Mouse (Mus musculus): ENCODE data around the gene Ercc1.

DNA sequence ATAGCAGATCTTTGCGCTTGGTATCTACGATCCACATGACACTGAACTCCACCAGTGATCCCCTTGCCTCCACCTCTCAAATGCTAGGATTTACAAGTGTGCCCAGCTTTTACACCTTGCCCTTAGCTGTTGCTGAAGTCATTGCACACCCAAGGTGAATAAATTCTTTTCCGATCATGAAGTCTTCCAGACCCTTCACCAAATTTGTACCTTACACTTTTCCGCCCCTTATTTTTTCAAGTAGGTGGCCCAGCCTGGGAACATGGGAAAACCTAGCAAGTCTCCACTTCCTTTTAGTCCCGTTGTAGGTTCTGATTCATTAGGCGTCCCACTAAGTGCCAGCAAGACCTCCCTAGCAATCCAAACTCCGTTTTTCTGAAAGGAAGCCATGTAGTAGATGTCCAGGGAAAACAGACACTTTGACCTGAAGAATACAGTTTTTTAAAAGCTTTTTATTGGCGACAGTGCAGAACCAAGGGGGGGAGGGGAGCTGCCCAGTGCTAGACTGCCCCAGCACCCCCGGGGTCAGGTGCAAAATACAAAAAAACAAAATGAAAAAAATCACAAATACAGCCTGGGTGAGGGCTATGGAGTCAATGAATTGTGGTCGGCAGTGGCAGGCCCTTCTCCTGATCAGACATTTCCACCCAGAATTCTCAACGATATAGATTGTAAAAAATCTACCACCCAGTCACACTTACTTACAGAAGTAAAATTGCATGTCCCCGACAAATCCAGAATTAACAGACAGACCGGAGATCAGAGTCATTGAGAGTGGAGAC is 42.1 kb upstream of the Ercc1 start:
- TF ChIP-seq CTCF (IDR thresholded peaks at IDR 0.05; ENCODE audit: low read depth, low read length) (no peak), POLR2A (IDR thresholded peaks at IDR 0.05; ENCODE audit: extremely low read depth, insufficient read depth, low read length) (no peak)
